Mouse (Mus musculus): ENCODE data around the gene Tnip2. TPM values are rescaled to one million over a fixed set of nuclear protein-coding genes. Genes with fewer than 3 reads are reported as not detected.
A peak's percentile ranks its signal among the peaks of the same experiment; 100 is the strongest.

Gene Tnip2
- total and polyA plus RNA-seq, 3 experiments: 16.0 to 26.8 (median 23.4) TPM

DNA sequence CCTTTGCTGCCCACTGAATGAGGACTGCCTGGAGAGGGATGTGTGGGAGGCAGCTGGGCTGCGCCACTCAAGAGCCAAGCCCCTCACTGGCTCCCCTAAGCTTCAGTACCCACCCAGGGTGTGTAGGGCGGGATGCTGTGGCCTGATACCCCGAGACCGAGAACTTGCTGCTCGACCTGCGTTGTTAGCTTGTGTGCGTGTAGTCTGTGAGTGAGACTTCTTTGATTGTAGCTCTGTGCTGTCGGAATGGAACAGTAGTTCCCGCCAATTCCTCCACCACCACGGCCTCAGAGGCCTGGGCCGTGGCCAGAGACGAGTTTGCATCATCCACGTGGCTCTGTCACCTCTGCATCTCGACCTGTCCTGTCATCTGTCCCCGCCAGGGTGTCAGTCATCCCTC lies 28.1 kb downstream of the Tnip2 start:
- no peaks in the 10 kb centered on the region for H3K9me3 ChIP-seq (replicated peaks; ENCODE audit: low read length)
- H3K79me2 ChIP-seq (replicated peaks; ENCODE audit: control insufficient read depth, extremely low read depth, insufficient read depth, poor library complexity, severe bottlenecking): no peaks in the 10 kb centered on the region
- no peak for TF ChIP-seq ELF1 (IDR thresholded peaks at IDR 0.05; ENCODE audit: low read depth, low read length)
- no peak for TF ChIP-seq EP300 (IDR thresholded peaks at IDR 0.05; ENCODE audit: low read length)
- TF ChIP-seq MEF2A (IDR thresholded peaks at IDR 0.05; ENCODE audit: borderline replicate concordance, low read depth, low read length): no peak
- no peak for TF ChIP-seq NRF1 (IDR thresholded peaks at IDR 0.05; ENCODE audit: low read depth, low read length)
- no peak for TF ChIP-seq ZMIZ1 (IDR thresholded peaks at IDR 0.05; ENCODE audit: low read depth, low read length)
- TF ChIP-seq MXI1 (IDR thresholded peaks at IDR 0.05; ENCODE audit: low read depth, low read length): no peak
- no peak for TF ChIP-seq MAX (IDR thresholded peaks at IDR 0.05; ENCODE audit: low read length)
- TF ChIP-seq HCFC1 (IDR thresholded peaks at IDR 0.05; ENCODE audit: low read depth, low read length): no peak
- no peak for TF ChIP-seq RCOR1 (conservative IDR thresholded peaks at IDR 0.05; ENCODE audit: low read depth, low read length)
- H3K36me3 ChIP-seq (replicated peaks in 1 of 2; ENCODE audit: control insufficient read depth in 1 of 2, insufficient read depth in 1 of 2, low read length in 1 of 2): peaks cover 8 to 26% of the 10 kb centered on the region in 2 experiments
- peaks cover 4 to 21% of the 10 kb centered on the region in 2 experiments; a peak in 2 of 4 replicates for H3K4me1 ChIP-seq (ENCODE audit: control insufficient read depth in 1 of 2, insufficient read depth in 2 of 2)
- no peak overlapping the region for H3K9ac ChIP-seq (ENCODE audit: insufficient read depth, low read depth)
- H3K27me3 ChIP-seq (replicated peaks): no peaks in the 10 kb centered on the region
- H3K4me2 ChIP-seq (ENCODE audit: insufficient read depth, low read depth, poor library complexity, severe bottlenecking): no peak overlapping the region
- no peak for DNase-seq (ENCODE audit: extremely low read depth)
- no peak overlapping the region for H3K27ac ChIP-seq (ENCODE audit: insufficient read depth, low read depth)
- dilution Hi-C loops (cut with MboI; ENCODE audit: extremely low pct_ligation_motif_present, extremely low pct_unique_long_range_greater_than_20kb, low sequenced_read_pairs): no loop called here
- no peak overlapping the region for H3K4me3 ChIP-seq (replicated peaks in 1 of 3; ENCODE audit: low read depth in 2 of 3, low read length in 2 of 3, poor library complexity in 1 of 3)
- in situ Hi-C loops (cut with MboI; ENCODE audit: low pct_ligation_motif_present, low pct_unique_long_range_greater_than_20kb, low sequenced_read_pairs): no loop called here

DNA sequence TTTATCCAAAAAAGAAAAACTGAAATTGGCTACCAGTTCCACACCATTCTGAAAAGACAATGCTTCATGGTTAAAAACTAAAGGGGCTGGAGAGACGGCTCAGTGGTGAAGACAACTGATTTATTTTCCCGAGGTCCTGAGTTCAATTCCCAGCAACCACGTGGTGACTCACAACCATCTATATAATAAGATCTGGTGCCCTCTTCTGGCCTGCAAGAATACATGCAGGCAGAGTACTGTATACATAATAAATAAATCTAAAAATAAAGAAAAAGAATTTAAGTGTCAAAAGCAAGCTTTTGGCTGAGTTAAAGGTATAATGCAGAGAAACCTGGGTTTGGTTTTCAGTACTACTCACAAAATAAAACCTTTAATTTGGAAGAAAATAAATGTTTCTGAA lies 32.9 kb downstream of the Tnip2 start:
- dilution Hi-C loops (cut with MboI; ENCODE audit: extremely low pct_ligation_motif_present, extremely low pct_unique_long_range_greater_than_20kb, low sequenced_read_pairs): no loop called here

DNA sequence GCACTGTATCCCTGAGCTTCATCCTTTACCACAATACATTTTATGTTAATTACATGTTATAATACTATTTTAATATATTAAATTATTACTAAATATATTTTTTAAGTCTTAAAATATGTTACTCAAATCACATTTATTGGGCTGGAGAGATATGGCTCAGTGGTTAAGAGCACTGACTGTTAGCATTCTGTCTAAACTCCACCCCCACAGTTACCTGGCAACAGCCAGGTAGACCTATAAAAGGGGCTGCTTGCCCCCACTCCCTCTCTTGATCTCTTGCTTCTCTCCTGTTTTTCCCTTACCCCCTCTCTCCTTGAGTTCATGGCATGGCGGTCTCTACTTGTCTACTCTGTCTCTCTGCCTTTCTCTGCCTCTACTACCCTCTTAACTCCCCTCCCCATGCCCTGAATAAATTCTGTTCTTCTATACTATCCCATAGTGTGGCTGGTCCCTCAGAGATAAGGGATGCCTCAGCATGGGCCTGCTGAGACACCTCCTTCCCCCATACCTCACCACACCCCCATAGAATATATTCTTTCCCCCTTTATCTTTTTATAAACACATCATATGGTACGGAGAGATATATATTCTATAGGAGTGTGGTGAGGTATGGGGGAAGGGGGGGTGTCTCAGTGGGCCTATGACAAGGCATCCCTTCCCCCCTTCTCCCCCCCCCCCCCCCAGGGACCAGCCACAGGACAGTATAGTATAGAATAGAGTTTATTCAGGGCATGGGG lies 45.6 kb downstream of the Tnip2 start:
- Histone ChIP-seq H3K9me3 (replicated peaks; ENCODE audit: low read length) (no peaks in the 10 kb centered on the region), H3K9ac (ENCODE audit: insufficient read depth, low read depth) (no peak overlapping the region), H3K4me2 (ENCODE audit: insufficient read depth, low read depth, poor library complexity, severe bottlenecking) (no peak overlapping the region), H3K4me1 (ENCODE audit: control insufficient read depth in 1 of 2, insufficient read depth in 2 of 2) (no peaks in the 10 kb centered on the region), H3K27me3 (replicated peaks) (no peaks in the 10 kb centered on the region), H3K36me3 (replicated peaks in 1 of 2; ENCODE audit: control insufficient read depth in 1 of 2, insufficient read depth in 1 of 2, low read length in 1 of 2) (peaks cover 31 to 62% of the 10 kb centered on the region in 2 experiments), H3K79me2 (replicated peaks; ENCODE audit: control insufficient read depth, extremely low read depth, insufficient read depth, poor library complexity, severe bottlenecking) (no peaks in the 10 kb centered on the region), H3K4me3 (replicated peaks in 1 of 3; ENCODE audit: low read depth in 2 of 3, low read length in 2 of 3, poor library complexity in 1 of 3) (no peak overlapping the region), H3K27ac (ENCODE audit: insufficient read depth, low read depth) (no peak overlapping the region)
- dilution Hi-C loops (cut with MboI; ENCODE audit: extremely low pct_ligation_motif_present, extremely low pct_unique_long_range_greater_than_20kb, low sequenced_read_pairs): no loop called here
- in situ Hi-C loops (cut with MboI; ENCODE audit: low pct_ligation_motif_present, low pct_unique_long_range_greater_than_20kb, low sequenced_read_pairs): no loop called here
- no peak for DNase-seq (ENCODE audit: extremely low read depth)
- no peak for TF ChIP-seq POLR2AphosphoS2 (IDR thresholded peaks at IDR 0.05; ENCODE audit: low read depth, low read length)
- TF ChIP-seq ELF1 (IDR thresholded peaks at IDR 0.05; ENCODE audit: low read depth, low read length): no peak
- no peak for TF ChIP-seq NRF1 (IDR thresholded peaks at IDR 0.05; ENCODE audit: low read depth, low read length)
- no peak for TF ChIP-seq CHD1 (IDR thresholded peaks at IDR 0.05; ENCODE audit: low read depth, low read length)
- no peak for TF ChIP-seq ZNF384 (IDR thresholded peaks at IDR 0.05; ENCODE audit: low read depth, low read length)
- no peak for TF ChIP-seq CHD2 (IDR thresholded peaks at IDR 0.05; ENCODE audit: low read length)
- no peak for TF ChIP-seq NELFE (IDR thresholded peaks at IDR 0.05; ENCODE audit: low read depth, low read length)
- TF ChIP-seq BHLHE40 (IDR thresholded peaks at IDR 0.05; ENCODE audit: low read depth, low read length): no peak
- TF ChIP-seq ZMIZ1 (IDR thresholded peaks at IDR 0.05; ENCODE audit: low read depth, low read length): no peak
- TF ChIP-seq IRF4 (IDR thresholded peaks at IDR 0.05; ENCODE audit: low read depth, low read length): no peak
- no peak for TF ChIP-seq HCFC1 (IDR thresholded peaks at IDR 0.05; ENCODE audit: low read depth, low read length)
- no peak for TF ChIP-seq JUN (IDR thresholded peaks at IDR 0.05; ENCODE audit: insufficient read depth, low read depth, low read length)
- no peak for TF ChIP-seq MAFK (IDR thresholded peaks at IDR 0.05; ENCODE audit: insufficient replicate concordance, low read length)
- no peak for TF ChIP-seq E2F4 (IDR thresholded peaks at IDR 0.05; ENCODE audit: insufficient replicate concordance, low read depth, low read length)
- no peak for TF ChIP-seq USF1 (IDR thresholded peaks at IDR 0.05; ENCODE audit: low read depth, low read length)
- TF ChIP-seq TCF12 (IDR thresholded peaks at IDR 0.05; ENCODE audit: low read depth, low read length): no peak
- no peak for TF ChIP-seq POLR2A (IDR thresholded peaks at IDR 0.05; ENCODE audit: low read depth, low read length)
- no peak for TF ChIP-seq SMC3 (IDR thresholded peaks at IDR 0.05; ENCODE audit: low read depth, low read length)
- TF ChIP-seq MEF2A (IDR thresholded peaks at IDR 0.05; ENCODE audit: borderline replicate concordance, low read depth, low read length): no peak

More for the DNA sequence above, 32.9 kb downstream of the Tnip2 start:
- H3K4me2 ChIP-seq (ENCODE audit: insufficient read depth, low read depth, poor library complexity, severe bottlenecking): no peak overlapping the region
- TF ChIP-seq CTCF (conservative IDR thresholded peaks at IDR 0.05 in 1 of 2, IDR thresholded peaks at IDR 0.05 in 1 of 2; ENCODE audit: low read depth in 2 of 2, low read length in 2 of 2) (peak in 1 of 2 experiments; percentile 34; a peak in 2 of 4 replicates), TBP (conservative IDR thresholded peaks at IDR 0.05; ENCODE audit: low read depth, low read length) (no peak), RAD21 (IDR thresholded peaks at IDR 0.05; ENCODE audit: low read depth, low read length) (peak; percentile 9)
- in situ Hi-C loops (cut with MboI; ENCODE audit: low pct_ligation_motif_present, low pct_unique_long_range_greater_than_20kb, low sequenced_read_pairs): no loop called here
- H3K79me2 ChIP-seq (replicated peaks; ENCODE audit: control insufficient read depth, extremely low read depth, insufficient read depth, poor library complexity, severe bottlenecking): no peaks in the 10 kb centered on the region
- no peak overlapping the region for H3K27ac ChIP-seq (ENCODE audit: insufficient read depth, low read depth)
- H3K9me3 ChIP-seq (replicated peaks; ENCODE audit: low read length): no peaks in the 10 kb centered on the region
- H3K9ac ChIP-seq (ENCODE audit: insufficient read depth, low read depth): no peak overlapping the region
- no peaks in the 10 kb centered on the region for H3K4me1 ChIP-seq (ENCODE audit: control insufficient read depth in 1 of 2, insufficient read depth in 2 of 2)
- peaks cover 16 to 56% of the 10 kb centered on the region in 2 experiments for H3K36me3 ChIP-seq (replicated peaks in 1 of 2; ENCODE audit: control insufficient read depth in 1 of 2, insufficient read depth in 1 of 2, low read length in 1 of 2)
- no peak for DNase-seq (ENCODE audit: extremely low read depth)
- no peak overlapping the region for H3K4me3 ChIP-seq (replicated peaks in 1 of 3; ENCODE audit: low read depth in 2 of 3, low read length in 2 of 3, poor library complexity in 1 of 3)
- H3K27me3 ChIP-seq (replicated peaks): no peaks in the 10 kb centered on the region

Measured in CH12.LX (cell line).